Mouse (Mus musculus) liver, adult 2 months (tissue): Measurements from ENCODE around the gene Gh. TPM values are rescaled to one million over a fixed set of nuclear protein-coding genes. Genes with fewer than 3 reads are reported as not detected.

Experiments used
- DNase-seq: peaks from one replicate; pipeline ENCODE4 v3.0.0-alpha.2; 2011; ENCODE audit warnings: low read depth, low spot score; ENCODE audit errors: extremely low read depth
- H3K27ac ChIP-seq: fragments of 200-500 bp; replicated peaks from 2 replicates; pipeline ENCODE4 v1.5.1; 2012; ENCODE audit warnings: low read depth, mild to moderate bottlenecking, control low read depth, inconsistent platforms, low read length; ENCODE audit not compliant: insufficient read depth
- H3K27me3 ChIP-seq: fragments of 200-500 bp; 2 replicates; pipeline ENCODE4 v1.6.1; 2012; ENCODE audit warnings: mild to moderate bottlenecking, moderate library complexity, low read length, inconsistent platforms; ENCODE audit not compliant: control insufficient read depth, insufficient read depth
- H3K36me3 ChIP-seq: fragments of 200-500 bp; 2 replicates; pipeline ENCODE4 v1.6.1; 2012; ENCODE audit warnings: low read length, inconsistent platforms; ENCODE audit not compliant: control insufficient read depth, insufficient read depth
- H3K4me1 ChIP-seq: fragments of 200-500 bp; 2 replicates; pipeline ENCODE4 v1.6.1; 2011; ENCODE audit warnings: low read length; ENCODE audit not compliant: control insufficient read depth, insufficient read depth
- H3K4me3 ChIP-seq: fragments of 200-500 bp; 2 replicates; pipeline ENCODE4 v1.5.1; 2011; ENCODE audit warnings: low read depth, mild to moderate bottlenecking, control low read depth, low read length, moderate library complexity; ENCODE audit not compliant: insufficient read depth
- H3K79me2 ChIP-seq: fragments of 200-500 bp; 2 replicates; pipeline ENCODE4 v1.6.1; 2012; ENCODE audit warnings: inconsistent platforms, mild to moderate bottlenecking, low read length, moderate library complexity; ENCODE audit not compliant: control insufficient read depth, insufficient read depth
- H3K9ac ChIP-seq: fragments of 200-500 bp; 2 replicates; pipeline ENCODE4 v1.6.1; 2012; ENCODE audit warnings: low read depth, mild to moderate bottlenecking, control low read depth, inconsistent platforms, low read length
- CTCF ChIP-seq: fragments of 200-500 bp; IDR thresholded peaks from 2 replicates; pipeline ENCODE4 v1.5.1; 2011; ENCODE audit warnings: low read depth, low read length, control low read depth
- POLR2A ChIP-seq: fragments of 200-500 bp; IDR thresholded peaks from 2 replicates; pipeline ENCODE4 v1.6.1; 2011; ENCODE audit warnings: low read length, control low read depth; ENCODE audit not compliant: insufficient read depth; ENCODE audit errors: extremely low read depth
- WGBS: fragments of 180-500 bp; shearing (Covaris S2); methylation state at CpG from one replicate; pipeline ENCODE4 v1.1.7; 2018; 5-methylcytosine and 5-hydroxymethylcytosine counted together
- polyA plus RNA-seq: library from polyadenylated mRNA; depleted of rRNA; stranded (reverse); fragments of >200 nt; gene quantifications from 2 replicates; pipeline ENCODE4 v1.2.3, GENCODE M21; 2012
- total RNA-seq: library from RNA; depleted of rRNA; stranded (reverse); fragments of >200 nt; gene quantifications from 2 replicates; pipeline ENCODE4 v1.2.3, GENCODE M21; 2014

Gh gene
- total and polyA plus RNA-seq, 2 experiments = not detected

DNA sequence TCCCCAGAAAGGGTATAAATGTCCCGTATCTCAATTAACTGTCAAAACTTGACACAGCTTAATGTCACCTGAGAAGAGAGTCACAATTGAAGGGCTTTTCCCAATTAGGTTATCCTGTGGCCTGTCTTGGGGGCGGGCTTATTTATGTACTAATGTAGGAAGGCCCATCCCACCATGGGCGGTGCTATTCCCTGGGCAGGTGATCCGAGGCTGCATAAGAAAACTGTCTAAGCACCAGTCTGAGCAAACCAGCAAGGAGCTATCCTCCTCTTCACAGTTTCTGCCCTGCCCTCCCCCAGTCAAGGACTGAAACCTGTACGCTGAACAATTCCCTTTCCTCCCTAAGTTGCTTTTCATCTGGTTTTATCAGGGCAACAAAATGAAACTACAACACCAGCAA lies 11.3 kb downstream of the Gh start:
- Histone ChIP-seq H3K4me3 (no peak overlapping the region), H3K9ac (no peak overlapping the region), H3K36me3 (no peaks in the 10 kb centered on the region), H3K4me1 (no peaks in the 10 kb centered on the region), H3K27ac (no peak overlapping the region), H3K27me3 (no peaks in the 10 kb centered on the region), H3K79me2 (no peaks in the 10 kb centered on the region)
- no peak for DNase-seq
- TF ChIP-seq POLR2A (no peak), CTCF (no peak)
- WGBS = 95% methylated on average over 5 of the region's 5 CpGs

- Histone ChIP-seq H3K27ac (no peak overlapping the region), H3K27me3 (no peaks in the 10 kb centered on the region), H3K4me3 (no peak overlapping the region), H3K79me2 (no peaks in the 10 kb centered on the region), H3K9ac (no peak overlapping the region), H3K36me3 (no peaks in the 10 kb centered on the region), H3K4me1 (no peaks in the 10 kb centered on the region)
- TF ChIP-seq POLR2A (no peak), CTCF (peak; percentile 49)
- peak; percentile 45 for DNase-seq
- WGBS = 28% methylated on average over 8 of the region's 8 CpGs
Measured at GRCm38 (mm10) chr11:106289369-106289768, 12.3 kb downstream of the Gh start.

- no peak for TF ChIP-seq CTCF
- no peak for TF ChIP-seq POLR2A
- WGBS = 83% methylated on average over 11 of the region's 11 CpGs
- Histone ChIP-seq H3K27me3 (no peaks in the 10 kb centered on the region), H3K4me1 (no peaks in the 10 kb centered on the region), H3K9ac (no peak overlapping the region), H3K4me3 (no peak overlapping the region), H3K79me2 (no peaks in the 10 kb centered on the region), H3K36me3 (no peaks in the 10 kb centered on the region), H3K27ac (no peak overlapping the region)
- DNase-seq = no peak
Measured at GRCm38 (mm10) chr11:106286987-106287386, 14.7 kb downstream of the Gh start.

DNA sequence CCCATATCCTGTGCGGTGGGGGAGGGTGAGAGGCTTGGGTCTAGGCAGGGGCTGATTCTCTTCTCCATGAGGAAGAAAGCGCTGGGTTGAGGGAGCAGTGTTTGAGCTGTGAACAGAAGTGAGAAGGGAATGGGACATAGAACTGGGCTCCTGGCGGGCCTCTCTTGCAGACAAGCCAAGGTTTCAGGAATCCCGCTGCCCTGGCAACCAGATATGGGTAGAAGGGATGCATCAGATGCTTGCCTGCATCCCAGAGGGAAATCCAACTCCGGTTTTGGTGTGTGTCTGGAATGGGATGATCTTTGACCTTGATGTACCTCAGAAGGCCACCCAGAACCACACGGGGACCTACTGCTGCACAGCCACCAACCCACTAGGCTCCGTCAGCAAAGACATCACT lies 15.5 kb downstream of the Gh start:
- H3K79me2 ChIP-seq = no peaks in the 10 kb centered on the region
- H3K36me3 ChIP-seq = no peaks in the 10 kb centered on the region
- no peaks in the 10 kb centered on the region for H3K27me3 ChIP-seq
- no peak overlapping the region for H3K27ac ChIP-seq
- no peak overlapping the region for H3K9ac ChIP-seq
- TF ChIP-seq POLR2A (no peak), CTCF (no peak)
- no peak for DNase-seq
- WGBS = 85% methylated on average over 7 of the region's 7 CpGs
- no peaks in the 10 kb centered on the region for H3K4me1 ChIP-seq
- no peak overlapping the region for H3K4me3 ChIP-seq

DNA sequence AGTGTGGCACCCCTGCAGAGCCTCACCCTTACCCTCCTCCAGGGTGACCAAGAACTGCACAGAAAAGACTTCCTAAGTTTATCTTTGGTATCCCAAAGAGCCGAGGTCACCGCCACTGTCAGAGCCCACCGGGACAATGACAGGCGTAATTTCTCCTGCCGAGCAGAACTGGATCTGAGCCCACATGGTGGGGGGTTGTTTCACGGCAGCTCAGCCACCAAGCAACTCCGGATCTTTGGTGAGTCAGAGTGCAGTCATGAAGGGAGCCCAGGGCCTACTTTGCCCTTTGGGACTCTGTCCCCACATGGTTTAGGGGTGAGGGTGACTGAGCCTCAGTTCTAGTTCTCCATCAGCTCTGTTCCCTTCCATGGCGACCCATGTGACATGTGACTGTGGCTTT lies 17.5 kb downstream of the Gh start:
- Histone ChIP-seq H3K4me1 (no peaks in the 10 kb centered on the region), H3K27me3 (no peaks in the 10 kb centered on the region), H3K27ac (no peak overlapping the region), H3K4me3 (no peak overlapping the region), H3K36me3 (no peaks in the 10 kb centered on the region), H3K79me2 (no peaks in the 10 kb centered on the region), H3K9ac (no peak overlapping the region)
- DNase-seq = no peak
- TF ChIP-seq POLR2A (no peak), CTCF (no peak)
- 69% methylated on average over 8 of the region's 8 CpGs for WGBS

GRCm38 (mm10) chr11:106283371-106283770 lies 18.3 kb downstream of the Gh start:
- no peak for DNase-seq
- 84% methylated on average over 4 of the region's 4 CpGs for WGBS
- Histone ChIP-seq H3K4me1 (no peaks in the 10 kb centered on the region), H3K27ac (no peak overlapping the region), H3K27me3 (no peaks in the 10 kb centered on the region), H3K9ac (no peak overlapping the region), H3K36me3 (no peaks in the 10 kb centered on the region), H3K4me3 (no peak overlapping the region), H3K79me2 (no peaks in the 10 kb centered on the region)
- TF ChIP-seq POLR2A = no peak
- no peak for TF ChIP-seq CTCF
